Mouse (Mus musculus) limb, embryonic 14.5 days (tissue): ENCODE results near the gene Rgs10. TPM values are rescaled to one million over a fixed set of nuclear protein-coding genes. Genes with fewer than 3 reads are reported as not detected.

ENCODE experiments used
- ATAC-seq: fragments of 200-750 bp; cut with Nextera tagmentation; 2 replicates; pipeline ENCODE4 v1.8.0; 2017; ENCODE audit warnings: low read depth, moderate number of reproducible peaks, moderate TSS enrichment; ENCODE audit not compliant: low FRiP score
- DNase-seq: peaks from one replicate; pipeline ENCODE4 v3.0.0-alpha.2; 2015; ENCODE audit warnings: low spot score
- H3K27ac ChIP-seq: fragments of 300-500 bp; sonication (generic); replicated peaks from 2 replicates; pipeline ENCODE4 v1.5.1; 2014; ENCODE audit warnings: low read depth, mild to moderate bottlenecking, low read length, moderate library complexity, mixed read lengths
- H3K27me3 ChIP-seq: fragments of 300-500 bp; sonication (generic); 2 replicates; pipeline ENCODE4 v1.6.1; 2014; ENCODE audit warnings: low read length, mixed read lengths; ENCODE audit not compliant: control insufficient read depth, insufficient read depth
- H3K36me3 ChIP-seq: fragments of 300-500 bp; sonication (generic); 2 replicates; pipeline ENCODE4 v1.6.1; 2014; ENCODE audit warnings: mild to moderate bottlenecking, low read length, moderate library complexity, mixed read lengths; ENCODE audit not compliant: control insufficient read depth, insufficient read depth
- H3K4me1 ChIP-seq: fragments of 300-500 bp; sonication (generic); 2 replicates; pipeline ENCODE4 v1.6.1; 2014; ENCODE audit warnings: antibody characterized with exemption, low read length, mixed read lengths; ENCODE audit not compliant: control insufficient read depth, insufficient read depth
- H3K4me2 ChIP-seq: fragments of 300-500 bp; sonication (generic); replicated peaks from 2 replicates; pipeline ENCODE4 v1.6.1; 2014; ENCODE audit warnings: low read depth, mild to moderate bottlenecking, low read length, moderate library complexity; ENCODE audit not compliant: severe bottlenecking
- H3K4me3 ChIP-seq: fragments of 300-500 bp; sonication (generic); replicated peaks from 2 replicates; pipeline ENCODE4 v1.5.1; 2014; ENCODE audit warnings: low read length
- H3K9ac ChIP-seq: fragments of 300-500 bp; sonication (generic); 2 replicates; pipeline ENCODE4 v1.6.1; 2014; ENCODE audit warnings: mild to moderate bottlenecking, low read depth, low read length, moderate library complexity; ENCODE audit not compliant: severe bottlenecking
- H3K9me3 ChIP-seq: fragments of 300-500 bp; sonication (generic); 2 replicates; pipeline ENCODE4 v1.6.1; 2016; ENCODE audit warnings: low read length; ENCODE audit not compliant: control insufficient read depth
- POLR2A ChIP-seq: fragments of 200-500 bp; IDR thresholded peaks from 2 replicates; pipeline ENCODE4 v1.8.0; 2012; ENCODE audit warnings: inconsistent platforms, mild to moderate bottlenecking, moderate library complexity, borderline replicate concordance; ENCODE audit not compliant: insufficient read depth, insufficient read length; ENCODE audit errors: extremely low read depth
- whole genome bisulfite sequencing: fragments of 180-500 bp; shearing (Covaris S2); extraction: QIAGEN DNeasy Blood & Tissue Kit; methylation state at CpG from one replicate; pipeline ENCODE4 v1.1.7; 2014; 5-methylcytosine and 5-hydroxymethylcytosine counted together
- polyA plus RNA-seq, 2 experiments: library from polyadenylated mRNA; depleted of rRNA in 1 of 2; stranded (reverse) in 1 of 2; unstranded in 1 of 2; fragments of >200 nt; fragmentation: Nextera tagmentation in 1 of 2; extraction: Ambion mirVana in 1 of 2; gene quantifications; 2 replicates each; pipeline versions ENCODE4 v1.2.1 to v1.2.3; 2012 to 2014

The Rgs10 gene
- polyA plus RNA-seq, 2 experiments = 13.6 to 17.7 TPM

GRCm38 (mm10) chr7:128376206-128376701, 42.3 kb downstream of the Rgs10 start:
- H3K4me1 ChIP-seq = no peaks in the 10 kb centered on the region
- TF ChIP-seq POLR2A = no peak
- ATAC-seq (no peak), DNase-seq (no peak)
- H3K9me3 ChIP-seq = no peaks in the 10 kb centered on the region
- no peak overlapping the region for H3K4me3 ChIP-seq
- H3K27ac ChIP-seq = no peak overlapping the region
- H3K9ac ChIP-seq = no peak overlapping the region
- no peak overlapping the region for H3K4me2 ChIP-seq
- WGBS = 71% methylated on average over 11 of the region's 11 CpGs
- H3K36me3 ChIP-seq = no peaks in the 10 kb centered on the region
- no peaks in the 10 kb centered on the region for H3K27me3 ChIP-seq

GRCm38 (mm10) chr7:128374156-128374555, 44.4 kb downstream of the Rgs10 start:
- WGBS = 93% methylated on average over 11 of the region's 11 CpGs
- ATAC-seq (no peak), DNase-seq (no peak)
- Histone ChIP-seq H3K27me3 (no peaks in the 10 kb centered on the region), H3K27ac (no peak overlapping the region), H3K4me2 (no peak overlapping the region), H3K9me3 (no peaks in the 10 kb centered on the region), H3K4me3 (no peak overlapping the region), H3K4me1 (no peaks in the 10 kb centered on the region), H3K9ac (no peak overlapping the region), H3K36me3 (no peaks in the 10 kb centered on the region)
- no peak for TF ChIP-seq POLR2A

GRCm38 (mm10) chr7:128373751-128374150, 44.8 kb downstream of the Rgs10 start:
- Histone ChIP-seq H3K4me3 (no peak overlapping the region), H3K27me3 (no peaks in the 10 kb centered on the region), H3K4me2 (no peak overlapping the region), H3K9ac (no peak overlapping the region), H3K27ac (no peak overlapping the region), H3K36me3 (no peaks in the 10 kb centered on the region), H3K4me1 (no peaks in the 10 kb centered on the region), H3K9me3 (no peaks in the 10 kb centered on the region)
- DNase-seq (no peak), ATAC-seq (no peak)
- 85% methylated on average over 8 of the region's 8 CpGs for WGBS
- no peak for TF ChIP-seq POLR2A

GRCm38 (mm10) chr7:128372331-128372730, 46.2 kb downstream of the Rgs10 start:
- H3K36me3 ChIP-seq = no peaks in the 10 kb centered on the region
- no peak overlapping the region for H3K4me3 ChIP-seq
- H3K27ac ChIP-seq = no peak overlapping the region
- 53% methylated on average over 3 of the region's 3 CpGs for WGBS
- no peak for TF ChIP-seq POLR2A
- H3K9ac ChIP-seq = no peak overlapping the region
- no peaks in the 10 kb centered on the region for H3K9me3 ChIP-seq
- H3K27me3 ChIP-seq = no peaks in the 10 kb centered on the region
- no peak for ATAC-seq
- DNase-seq = no peak
- H3K4me2 ChIP-seq = no peak overlapping the region
- no peaks in the 10 kb centered on the region for H3K4me1 ChIP-seq

GRCm38 (mm10) chr7:128369366-128369765, 49.2 kb downstream of the Rgs10 start:
- Histone ChIP-seq H3K4me3 (no peak overlapping the region), H3K36me3 (no peaks in the 10 kb centered on the region), H3K4me2 (no peak overlapping the region), H3K9me3 (no peaks in the 10 kb centered on the region), H3K27ac (no peak overlapping the region), H3K9ac (no peak overlapping the region), H3K4me1 (no peaks in the 10 kb centered on the region), H3K27me3 (no peaks in the 10 kb centered on the region)
- WGBS = 72% methylated on average over 12 of the region's 12 CpGs
- TF ChIP-seq POLR2A = no peak
- DNase-seq (no peak), ATAC-seq (no peak)

GRCm38 (mm10) chr7:128368828-128369227, 49.7 kb downstream of the Rgs10 start:
- Histone ChIP-seq H3K4me2 (no peak overlapping the region), H3K9me3 (no peaks in the 10 kb centered on the region), H3K4me1 (no peaks in the 10 kb centered on the region), H3K27me3 (no peaks in the 10 kb centered on the region), H3K4me3 (no peak overlapping the region), H3K36me3 (no peaks in the 10 kb centered on the region), H3K27ac (no peak overlapping the region), H3K9ac (no peak overlapping the region)
- no peak for DNase-seq
- no peak for ATAC-seq
- whole genome bisulfite sequencing = 89% methylated on average over 6 of the region's 6 CpGs
- no peak for TF ChIP-seq POLR2A
